ENCODE assay signal across 11 mouse cellular contexts in the genomic region with DNA sequence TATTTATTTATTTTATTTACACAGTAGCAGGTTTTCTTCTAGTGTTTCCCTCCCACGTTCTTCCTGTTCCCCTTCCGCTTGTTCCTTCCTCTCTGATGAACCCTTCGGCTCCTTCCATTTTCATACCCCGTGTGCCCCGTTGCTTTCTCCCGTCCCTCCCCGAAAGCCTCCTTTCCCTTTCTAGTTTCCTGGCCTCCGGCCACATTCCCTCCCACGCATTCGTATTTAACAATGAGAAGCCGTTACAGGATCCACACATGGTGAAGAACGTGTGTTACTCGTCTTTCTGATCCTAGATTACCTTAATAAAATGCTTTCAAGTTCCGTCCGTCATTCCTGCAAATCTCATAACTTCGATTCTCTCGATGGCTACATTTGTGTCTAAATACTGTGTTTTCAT. TPM values are rescaled to one million over a fixed set of nuclear protein-coding genes. Genes with fewer than 3 reads are reported as not detected.
DNase-seq lines count a peak whose midpoint lies in the region; ATAC-seq and TF ChIP-seq lines count a peak whose summit lies in the region.
"Had no signal": no experiment of that assay in that cellular context is flagged by ENCODE, and none has a peak within 500 bp of the region (broad histone marks: within the 10 kb centered on the region; RNA-seq: fewer than 3 reads in every experiment).

No protein-coding gene starts in this region.

- H3K4me2 ChIP-seq in lung, postnatal 0 days (replicated peaks; ENCODE audit: low read depth, low read length) = no peak overlapping the region
- no peak overlapping the region for H3K4me2 ChIP-seq in liver, embryonic 11.5 days
- H3K4me2 ChIP-seq in forebrain, embryonic 11.5 days (ENCODE audit: low read depth, low read length, severe bottlenecking) = no peak overlapping the region
- H3K4me2 ChIP-seq: midbrain, embryonic 12.5 days had no signal

- no peak for ATAC-seq in lung, postnatal 0 days
- no peak for ATAC-seq in liver, embryonic 11.5 days (replicated peaks; ENCODE audit: low FRiP score)
- no peak for ATAC-seq in forebrain, embryonic 11.5 days (replicated peaks; ENCODE audit: low FRiP score)

- H3K27me3 ChIP-seq in lung, postnatal 0 days (replicated peaks; ENCODE audit: insufficient read depth, low read length) = no peaks in the 10 kb centered on the region
- no peaks in the 10 kb centered on the region for H3K27me3 ChIP-seq in liver, embryonic 11.5 days (replicated peaks; ENCODE audit: control insufficient read depth, insufficient read depth, low read length)
- no peaks in the 10 kb centered on the region for H3K27me3 ChIP-seq in forebrain, embryonic 11.5 days (ENCODE audit: control insufficient read depth, insufficient read depth, low read length)
- H3K27me3 ChIP-seq: midbrain, embryonic 12.5 days had no signal

- H3K9me3 ChIP-seq in lung, postnatal 0 days (ENCODE audit: low read length) = no peaks in the 10 kb centered on the region
- no peaks in the 10 kb centered on the region; the same call in 1 of the 2 replicates for H3K9me3 ChIP-seq in liver, embryonic 11.5 days (ENCODE audit: control insufficient read depth, low read length)
- H3K9me3 ChIP-seq in forebrain, embryonic 11.5 days (ENCODE audit: control insufficient read depth, low read length) = no peaks in the 10 kb centered on the region
- H3K9me3 ChIP-seq: G1E had no signal

- no peak overlapping the region for H3K9ac ChIP-seq in lung, postnatal 0 days (replicated peaks; ENCODE audit: low read depth)
- no peak overlapping the region for H3K9ac ChIP-seq in liver, embryonic 11.5 days (ENCODE audit: low read depth, low read length)
- no peak overlapping the region for H3K9ac ChIP-seq in forebrain, embryonic 11.5 days (ENCODE audit: low read length)
- H3K9ac ChIP-seq: midbrain, embryonic 12.5 days had no signal

- intact Hi-C loops in gastrocnemius, postnatal 14 days (cut with DNase I; ENCODE audit: low total_unique reads) = no loop called here

- H3K4me3 ChIP-seq in lung, adult 2 months (replicated peaks; ENCODE audit: extremely low read depth, low read depth, low read length) = peak overlapping the region; percentile 13
- H3K4me3 ChIP-seq in lung, postnatal 0 days (ENCODE audit: low read depth, low read length) = no peak overlapping the region
- H3K4me3 ChIP-seq in liver, embryonic 11.5 days (ENCODE audit: low read depth, low read length) = no peak overlapping the region
- no peak overlapping the region for H3K4me3 ChIP-seq in forebrain, embryonic 11.5 days (ENCODE audit: low read depth, low read length)
- H3K4me3 ChIP-seq: midbrain, embryonic 12.5 days had no signal

- TF ChIP-seq CTCF in lung, adult 2 months (IDR thresholded peaks at IDR 0.05; ENCODE audit: insufficient read depth, low read length) = no peak
- TF ChIP-seq CTCF in lung, postnatal 0 days (IDR thresholded peaks at IDR 0.05) = no peak

- H3K36me3 ChIP-seq in lung, postnatal 0 days (ENCODE audit: insufficient read depth, low read length) = no peaks in the 10 kb centered on the region
- H3K36me3 ChIP-seq in liver, embryonic 11.5 days (ENCODE audit: control insufficient read depth, insufficient read depth, low read length) = no peaks in the 10 kb centered on the region
- H3K36me3 ChIP-seq in forebrain, embryonic 11.5 days (ENCODE audit: control insufficient read depth, insufficient read depth, low read length) = no peaks in the 10 kb centered on the region
- H3K36me3 ChIP-seq: G1E; midbrain, embryonic 12.5 days had no signal

- peak; percentile 28 for DNase-seq in gastrocnemius, postnatal 14 days
- DNase-seq in gastrocnemius, adult 8-10 months (ENCODE audit: low spot score in 2 of 2) = no peak
- no peak for DNase-seq in lung, adult 2 months
- no peak for DNase-seq in lung, postnatal 0 days (ENCODE audit: low spot score)
- peak; percentile 40 to 60 for DNase-seq in layer of hippocampus, adult 18-20 months (ENCODE audit: low spot score in 2 of 2)
- peak; percentile 63 for DNase-seq in testis, postnatal 10 days (ENCODE audit: low spot score)
- DNase-seq in liver, embryonic 11.5 days (ENCODE audit: low spot score) = no peak
- DNase-seq in forebrain, embryonic 11.5 days (ENCODE audit: low spot score) = no peak
- DNase-seq: retina, postnatal 1 day had no signal

- no peaks in the 10 kb centered on the region; the same call in 1 of the 2 replicates for H3K4me1 ChIP-seq in lung, adult 2 months (ENCODE audit: control insufficient read depth, insufficient read depth, low read length)
- no peaks in the 10 kb centered on the region for H3K4me1 ChIP-seq in lung, postnatal 0 days (ENCODE audit: insufficient read depth, low read depth, low read length)
- no peaks in the 10 kb centered on the region for H3K4me1 ChIP-seq in liver, embryonic 11.5 days (replicated peaks; ENCODE audit: control insufficient read depth, insufficient read depth, low read length)
- no peaks in the 10 kb centered on the region for H3K4me1 ChIP-seq in forebrain, embryonic 11.5 days (replicated peaks; ENCODE audit: control insufficient read depth, insufficient read depth, low read length)

- WGBS in lung, adult 2 months = 56% methylated on average over 17 of the region's 17 CpGs
- 76% methylated on average over 17 of the region's 17 CpGs for whole genome bisulfite sequencing in lung, postnatal 0 days
- 80% methylated on average over 17 of the region's 17 CpGs for WGBS in liver, embryonic 11.5 days
- 88% methylated on average over 17 of the region's 17 CpGs for WGBS in forebrain, embryonic 11.5 days

- no peak overlapping the region for H3K27ac ChIP-seq in lung, postnatal 0 days (ENCODE audit: low read length)
- H3K27ac ChIP-seq in liver, embryonic 11.5 days (ENCODE audit: low read depth, low read length) = no peak overlapping the region
- H3K27ac ChIP-seq in forebrain, embryonic 11.5 days (ENCODE audit: low read depth, low read length) = no peak overlapping the region
- H3K27ac ChIP-seq: midbrain, embryonic 12.5 days had no signal

- TF ChIP-seq POLR2A in lung, adult 2 months (IDR thresholded peaks at IDR 0.05; ENCODE audit: borderline replicate concordance, extremely low read depth, low read depth, low read length) = no peak

- TF ChIP-seq EP300 in lung, postnatal 0 days (IDR thresholded peaks at IDR 0.05) = no peak

RNA-seq across cellular contexts. Expression of a gene that starts 4.5 kb away (rescaled TPM):
- 10 to 100 TPM; 20.7 to 22.6 TPM for total RNA-seq in gastrocnemius, postnatal 14 days (2021)
- total RNA-seq in gastrocnemius, adult 8-10 months (2022) = 10 to 100 TPM; 18.6 to 23.3 (median 21.5) TPM
- polyA plus RNA-seq in lung, adult 2 months (2012; rRNA removed) = 21.0 and 27.8 TPM in 2 replicates
- 16.8 and 18.4 TPM in 2 replicates for polyA plus RNA-seq in lung, postnatal 0 days (2015; fragmentation: Nextera tagmentation; extraction: Ambion mirVana)
- total RNA-seq in layer of hippocampus, adult 18-20 months (2021) = 100 to 1,000 TPM; 102 to 107 TPM
- polyA plus RNA-seq in liver, embryonic 11.5 days (2014; fragmentation: Nextera tagmentation; extraction: Ambion mirVana) = 12.1 and 14.7 TPM in 2 replicates
- polyA plus RNA-seq in forebrain, embryonic 11.5 days (2014; fragmentation: Nextera tagmentation; extraction: Ambion mirVana) = 28.0 and 31.6 TPM in 2 replicates

Comparison
In these comparisons a context has a peak if more than half of its experiments do, and no peak if none do; other contexts are left out.
1. DNase-seq: peak in gastrocnemius, postnatal 14 days (single experiment), layer of hippocampus, adult 18-20 months (2 of 2) and testis, postnatal 10 days (single experiment); none in gastrocnemius, adult 8-10 months (0 of 2), lung, adult 2 months (single experiment), lung, postnatal 0 days (single experiment), liver, embryonic 11.5 days (single experiment) and forebrain, embryonic 11.5 days (single experiment).